Mouse (Mus musculus): Measurements from ENCODE around the gene Coq8b.

Coq8b gene

GRCm38 (mm10) chr7:27273739-27274351, 41.0 kb downstream of the Coq8b start:
- peak; percentile 36 to 67 for DNase-seq

GRCm38 (mm10) chr7:27274916-27275315, 42.1 kb downstream of the Coq8b start:
- DNase-seq: no peak

- no peak for DNase-seq
Measured at GRCm38 (mm10) chr7:27276021-27276420, 43.2 kb downstream of the Coq8b start.

- no peak for DNase-seq
Measured at GRCm38 (mm10) chr7:27277191-27277590, 44.4 kb downstream of the Coq8b start.

GRCm38 (mm10) chr7:27281717-27282116, 48.9 kb downstream of the Coq8b start:
- no peak for DNase-seq

GRCm38 (mm10) chr7:27282225-27282624, 49.4 kb downstream of the Coq8b start:
- DNase-seq: no peak

GRCm38 (mm10) chr7:27284865-27285697, 52.3 kb downstream of the Coq8b start:
- peak; percentile 53 to 71 for DNase-seq

- DNase-seq: peak; percentile 70 to 81
Measured at GRCm38 (mm10) chr7:27285698-27286066, 52.9 kb downstream of the Coq8b start.

GRCm38 (mm10) chr7:27288732-27289131, 55.9 kb downstream of the Coq8b start:
- no peak for DNase-seq

- no peak for DNase-seq
Measured at GRCm38 (mm10) chr7:27290555-27290954, 57.7 kb downstream of the Coq8b start.

GRCm38 (mm10) chr7:27291795-27292466, 59.1 kb downstream of the Coq8b start:
- DNase-seq: no peak

- DNase-seq: no peak
Measured at GRCm38 (mm10) chr7:27295956-27296355, 63.1 kb downstream of the Coq8b start.

- no peak for DNase-seq
Measured at GRCm38 (mm10) chr7:27296518-27296917, 63.7 kb downstream of the Coq8b start.

- DNase-seq: no peak
Measured at GRCm38 (mm10) chr7:27298033-27298610, 65.3 kb downstream of the Coq8b start.

GRCm38 (mm10) chr7:27298816-27299215, 66.0 kb downstream of the Coq8b start:
- peak; percentile 69 for DNase-seq

- DNase-seq: no peak
Measured at GRCm38 (mm10) chr7:27300351-27300750, 67.5 kb downstream of the Coq8b start.

GRCm38 (mm10) chr7:27300801-27301200, 68.0 kb downstream of the Coq8b start:
- no peak for DNase-seq

GRCm38 (mm10) chr7:27302172-27302571, 69.3 kb downstream of the Coq8b start:
- peak; percentile 78 to 86 for DNase-seq

GRCm38 (mm10) chr7:27305091-27305730, 72.4 kb downstream of the Coq8b start:
- no peak for DNase-seq

GRCm38 (mm10) chr7:27306161-27307160, 73.6 kb downstream of the Coq8b start:
- peak; percentile 37 to 67 for DNase-seq

- no peak for DNase-seq
Measured at GRCm38 (mm10) chr7:27307551-27307950, 74.7 kb downstream of the Coq8b start.

Measured in cerebellum, postnatal 25 days (tissue).